Mouse (Mus musculus) embryo, embryonic 10 days (tissue): ENCODE measurements at regions not wholly inside any gene's neighbourhood (a gene's known extent, or its start where the extent isn't known, plus 50 kb on each side); places are given as distances from the start of the nearest gene placed in this dataset.

Experiments used
- DNase-seq: peaks from one replicate; pipeline ENCODE4 v3.0.0-alpha.2; 2015; ENCODE audit warnings: low spot score

DNA sequence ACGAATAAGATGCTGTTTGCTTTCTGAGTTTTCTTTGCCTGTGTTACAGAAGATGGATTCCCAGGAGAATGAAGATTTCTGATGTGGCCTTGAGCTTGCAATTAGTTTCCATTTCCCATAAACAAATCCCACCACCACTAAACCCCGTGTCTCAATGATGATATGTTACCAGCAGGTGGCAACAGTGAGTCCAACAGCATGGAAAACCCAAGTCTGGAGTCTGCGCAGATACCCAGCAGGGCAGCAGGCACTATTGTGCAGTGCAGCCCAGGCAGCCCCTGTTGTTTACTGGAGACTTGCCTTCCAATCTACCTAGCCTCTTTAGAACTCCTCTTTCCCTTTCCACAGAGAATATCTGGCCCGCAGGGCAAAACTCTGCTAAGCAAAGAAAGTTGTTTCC lies 62.7 kb downstream of the Bmp2 start:
- peak; percentile 86 for DNase-seq

DNA sequence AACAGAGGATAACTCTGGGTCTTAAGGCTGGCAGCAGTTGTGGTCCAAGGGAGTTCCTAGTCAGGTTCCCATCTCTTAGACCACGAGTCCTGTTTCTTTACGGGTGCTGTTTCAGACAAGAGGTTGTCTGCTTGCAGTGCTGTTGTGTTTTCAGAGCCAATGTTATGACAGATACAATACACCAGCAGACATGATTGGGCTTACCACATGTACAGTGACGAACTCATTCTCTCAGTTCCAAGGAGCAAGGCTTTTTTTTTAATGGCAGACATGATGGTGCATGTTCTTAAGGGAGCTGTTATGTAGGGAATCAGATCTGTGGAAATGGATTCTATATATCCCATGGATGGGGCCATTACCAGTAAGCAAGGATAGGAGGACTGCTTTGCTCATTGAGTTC lies 63.3 kb downstream of the Bmp2 start:
- no peak for DNase-seq

DNA sequence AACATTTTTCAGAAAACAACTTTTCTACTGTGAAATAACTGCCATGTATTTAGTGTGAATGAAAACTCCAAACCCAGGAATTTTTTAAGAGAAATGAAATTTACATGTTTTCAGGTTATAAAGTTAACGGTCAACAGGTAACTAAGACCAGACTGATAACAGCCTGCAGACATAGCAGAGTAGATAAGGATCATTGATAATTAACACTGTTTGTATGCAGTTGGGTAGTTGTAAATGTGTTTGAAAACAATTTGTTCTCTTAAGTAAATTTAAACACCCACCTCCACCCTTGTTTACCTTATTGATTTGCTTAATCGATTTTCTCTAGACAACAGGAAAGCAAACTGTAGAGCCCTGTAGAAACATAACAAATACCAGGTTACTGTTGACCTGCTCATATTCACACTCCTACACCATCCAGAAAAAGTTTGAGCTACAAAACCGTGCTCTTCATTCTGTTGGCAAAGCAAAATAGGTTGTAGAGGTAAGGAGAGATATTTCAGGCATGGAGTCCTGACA lies 65.4 kb downstream of the Bmp2 start:
- no peak for DNase-seq

DNA sequence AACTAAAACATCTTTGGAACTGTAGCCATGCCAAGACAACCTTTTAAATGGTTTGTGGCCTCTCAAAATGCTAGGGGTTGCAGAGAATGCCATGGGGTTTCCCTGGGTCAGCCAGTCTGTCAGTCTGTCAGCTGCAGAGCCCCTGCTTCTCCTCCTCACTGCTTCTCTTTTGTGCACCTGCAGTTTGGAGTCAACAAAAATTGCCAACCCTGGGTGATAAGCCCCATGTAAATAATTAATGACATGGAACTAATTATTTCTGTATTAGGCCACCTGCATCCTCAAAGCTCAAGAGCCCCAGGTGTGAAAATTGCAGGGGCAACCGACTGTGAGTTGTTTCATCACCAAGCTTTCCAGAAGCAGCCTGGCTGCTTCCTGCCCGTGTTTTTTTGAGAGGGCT lies 70.6 kb downstream of the Bmp2 start:
- no peak for DNase-seq

DNA sequence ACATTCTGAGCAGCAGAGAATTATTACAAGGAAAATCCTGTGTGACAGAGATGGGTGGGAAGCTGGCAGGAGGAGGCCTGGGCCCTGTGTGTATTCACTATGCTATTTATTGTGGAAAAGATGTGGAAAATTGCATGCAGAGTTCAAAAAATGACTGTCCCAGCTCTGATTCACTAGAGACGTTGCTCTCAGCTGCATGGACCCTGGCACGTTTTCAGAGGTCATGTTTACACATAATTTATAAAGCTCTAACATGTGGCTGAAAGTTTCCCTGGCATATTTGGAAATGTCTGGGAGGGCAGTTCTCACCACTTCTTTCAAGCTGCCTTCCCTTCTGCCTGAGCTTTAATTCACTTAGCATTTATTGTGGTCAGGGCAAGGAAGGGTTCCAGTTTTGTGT lies 73.6 kb downstream of the Bmp2 start:
- no peak for DNase-seq

DNA sequence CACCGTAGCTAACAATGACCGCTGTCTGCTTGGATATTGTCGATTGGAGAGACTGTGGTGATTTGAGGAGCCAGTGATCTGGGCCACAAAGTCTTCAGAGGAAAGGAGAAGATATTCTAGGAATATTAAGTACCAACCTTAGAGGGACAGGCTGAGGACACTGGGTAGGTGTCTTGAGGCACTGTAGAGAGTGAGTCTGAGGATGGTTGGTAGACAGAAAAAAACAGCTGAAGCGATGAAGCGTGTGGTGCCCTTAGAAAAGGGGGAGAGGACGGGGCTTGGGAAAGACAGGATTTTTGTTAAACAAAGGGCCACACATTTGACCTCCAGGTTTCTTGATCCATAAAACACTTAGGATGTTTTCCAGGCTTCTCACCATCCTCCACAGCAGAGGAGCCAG lies 76.9 kb downstream of the Bmp2 start:
- no peak for DNase-seq

DNA sequence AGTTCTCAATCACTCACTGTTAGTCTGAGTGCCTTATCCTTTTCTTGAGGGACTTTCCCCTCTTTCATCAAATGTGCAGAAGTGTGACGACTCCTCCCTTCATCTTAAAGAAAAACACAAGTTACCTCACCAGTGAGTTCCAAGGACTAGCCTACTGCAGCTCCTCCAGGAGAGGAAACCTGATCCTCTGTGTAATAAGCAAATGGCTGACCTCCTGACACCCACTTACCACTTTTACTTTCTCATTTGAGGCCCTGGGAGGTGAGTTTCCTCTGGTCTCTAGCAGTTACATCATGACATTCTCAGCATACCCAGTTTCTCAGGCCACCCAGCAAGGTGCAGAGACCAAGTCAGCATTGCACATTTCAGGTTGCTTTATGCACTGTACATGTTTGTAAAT lies 83.5 kb downstream of the Bmp2 start:
- peak; percentile 79 for DNase-seq

DNA sequence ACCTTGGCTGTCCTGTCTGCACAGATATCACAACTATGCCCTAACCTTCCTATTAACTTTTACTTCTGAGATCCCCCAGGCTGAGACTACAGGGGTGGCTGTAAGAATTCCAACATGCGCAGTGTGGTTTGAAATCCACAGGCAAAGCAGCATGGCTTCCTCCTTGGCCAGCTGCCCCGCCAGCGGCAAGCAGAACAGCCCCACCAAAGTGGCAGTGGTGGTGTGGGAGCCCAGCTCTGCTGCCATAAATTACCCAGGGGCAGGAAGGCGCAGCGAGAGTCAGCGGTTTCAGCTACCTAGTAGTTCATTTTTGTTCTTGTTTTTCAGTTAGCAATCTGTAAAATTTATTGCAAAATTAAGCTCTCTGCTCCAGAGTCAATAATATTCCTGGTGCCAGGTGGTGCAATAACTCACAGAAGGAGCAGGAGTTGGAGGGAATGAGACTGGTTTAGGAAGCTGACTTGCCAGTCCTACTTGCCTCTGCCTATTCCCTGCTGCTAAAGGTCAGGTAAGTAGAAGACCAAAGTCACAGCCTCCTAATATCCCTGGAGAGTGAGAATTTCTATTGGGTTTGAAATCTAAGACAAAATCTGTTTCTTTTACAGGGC lies 98.0 kb downstream of the Bmp2 start:
- DNase-seq = no peak

DNA sequence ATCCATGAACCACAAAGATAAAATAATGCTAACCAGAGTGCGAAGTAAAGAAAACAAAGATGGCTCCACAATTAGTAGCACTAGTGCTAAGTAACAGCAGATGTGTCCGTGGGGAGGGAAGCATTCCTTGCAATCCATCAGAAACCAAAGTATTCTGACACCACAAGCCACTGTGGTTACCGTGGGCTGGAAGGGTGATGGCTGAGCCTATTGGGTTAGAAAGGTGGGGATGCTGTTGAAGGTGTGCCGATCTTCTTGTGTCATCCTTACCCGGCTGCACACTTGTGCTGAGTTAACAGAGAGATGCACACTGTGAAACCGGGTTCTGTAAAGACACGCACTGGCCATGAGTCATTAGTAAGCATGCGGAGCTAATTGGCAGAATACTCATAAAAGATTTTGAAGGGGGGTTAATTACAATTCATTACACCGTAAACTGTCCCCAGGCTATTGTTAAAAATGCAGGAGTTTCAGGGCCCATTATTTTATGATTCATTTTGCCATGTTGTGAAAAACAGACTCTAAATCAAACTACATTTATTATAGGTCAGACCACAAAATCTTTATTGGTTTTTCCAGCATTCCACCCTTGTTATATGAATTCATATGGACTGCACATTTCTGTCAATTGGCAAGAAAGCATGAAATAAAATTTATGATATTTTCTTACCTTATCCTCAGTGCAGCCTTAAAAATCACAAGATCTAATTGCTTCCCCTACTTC lies 114.5 kb downstream of the Bmp2 start:
- peak; percentile 7 for DNase-seq

DNA sequence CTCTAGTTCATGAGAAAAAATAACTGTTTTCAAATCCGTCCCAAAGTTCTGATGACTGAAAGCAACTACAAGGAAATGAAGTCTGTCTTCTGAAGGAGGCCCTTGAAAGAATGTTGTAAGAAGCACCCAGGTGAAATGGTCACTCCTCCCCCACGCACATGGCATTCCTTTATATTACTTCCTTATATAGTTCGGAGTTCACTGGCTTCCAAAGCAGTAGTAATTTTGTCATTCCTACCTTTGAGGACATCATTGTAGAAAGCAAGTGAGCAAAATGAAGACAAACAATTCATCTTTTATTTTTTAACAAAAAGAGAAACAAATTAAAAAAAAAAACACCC lies 115.1 kb downstream of the Bmp2 start:
- no peak for DNase-seq

DNA sequence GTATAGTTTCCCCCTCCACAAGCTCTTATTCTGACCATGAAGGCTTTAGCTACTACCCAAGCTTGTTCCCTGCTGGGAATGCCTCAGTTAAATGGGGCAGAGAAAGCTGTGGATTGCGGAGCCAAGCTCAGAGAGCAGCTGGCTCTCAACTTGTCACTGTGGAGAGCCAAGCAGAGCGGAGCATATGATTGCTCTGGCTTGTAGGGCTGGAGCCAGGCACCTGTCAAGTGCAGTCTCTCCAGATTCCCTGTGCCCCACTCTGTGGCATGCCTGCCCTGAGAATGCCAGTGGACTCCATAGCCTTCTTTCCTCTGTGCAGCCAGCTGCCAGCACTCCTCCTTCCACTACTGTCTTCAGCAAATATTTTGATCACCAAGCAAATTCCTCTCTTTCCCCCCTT lies 117.9 kb downstream of the Bmp2 start:
- DNase-seq = no peak

DNA sequence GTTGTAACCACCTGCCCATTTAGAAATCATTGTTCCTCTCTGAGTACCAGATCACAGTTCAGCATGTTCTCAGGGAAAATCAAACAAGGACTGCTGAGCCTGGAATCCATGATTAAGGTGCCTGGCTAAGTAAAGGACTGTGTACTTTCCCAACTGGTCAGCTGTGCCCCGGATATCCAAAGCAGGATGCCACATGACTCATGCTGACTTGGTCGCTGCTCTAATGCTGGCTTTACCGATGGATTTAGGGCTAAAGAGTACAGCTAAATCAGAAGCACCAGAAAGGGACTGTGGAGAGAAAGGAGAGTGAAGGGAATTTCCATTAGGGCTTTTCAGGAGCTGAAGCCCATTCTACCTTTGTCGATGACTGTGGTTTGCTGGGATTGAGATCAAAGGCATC lies 119.6 kb downstream of the Bmp2 start:
- no peak for DNase-seq

DNA sequence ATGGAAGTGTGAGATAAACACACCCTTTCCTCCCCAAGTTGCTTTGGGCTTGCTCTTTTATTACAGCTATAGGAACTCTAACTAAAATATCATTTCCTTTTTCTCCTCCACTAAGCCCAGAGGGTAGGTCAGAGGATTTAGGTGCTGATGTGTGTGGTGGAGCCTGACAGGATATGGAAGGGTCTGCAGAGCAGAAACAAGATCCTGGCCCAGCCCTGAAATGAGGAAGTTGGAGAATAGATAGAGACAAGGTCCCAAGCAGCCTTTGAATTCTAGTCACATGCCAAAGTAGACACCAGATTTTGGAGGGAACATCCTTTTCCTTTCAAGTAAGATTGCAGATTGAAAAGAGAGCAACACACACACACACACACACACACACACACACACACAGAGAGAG lies 132.4 kb downstream of the Bmp2 start:
- no peak for DNase-seq

DNA sequence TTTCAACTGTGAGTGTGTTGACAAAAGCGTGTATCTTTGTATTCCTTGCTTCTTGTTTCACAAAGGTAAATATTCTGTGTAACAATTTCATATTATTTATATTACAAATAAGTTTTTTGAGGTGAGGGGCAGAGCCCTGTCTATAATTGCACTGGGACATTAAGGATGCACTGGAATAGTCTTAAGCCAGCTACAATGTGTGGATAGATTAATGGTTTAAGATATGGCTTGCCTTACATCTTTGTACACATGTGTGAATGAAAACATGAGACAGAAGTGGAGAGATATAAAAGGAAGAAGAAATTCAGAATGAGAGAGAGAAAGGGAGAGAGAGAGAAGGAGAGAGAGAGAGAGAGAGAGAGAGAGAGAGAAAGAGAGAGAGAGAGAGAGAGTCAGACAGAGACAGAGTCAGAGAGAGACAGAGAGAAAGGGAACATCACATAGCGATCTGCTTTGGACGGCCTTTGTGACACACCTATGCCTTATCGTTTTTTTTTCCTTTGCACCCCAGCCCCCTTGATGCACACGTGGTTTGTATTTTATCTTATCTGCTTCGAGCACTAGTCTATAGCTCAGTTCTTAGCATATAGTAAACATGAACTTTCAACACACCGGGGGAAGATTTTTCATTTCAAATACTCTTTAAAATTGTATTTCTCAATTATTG lies 136.3 kb downstream of the Bmp2 start:
- DNase-seq = no peak

DNA sequence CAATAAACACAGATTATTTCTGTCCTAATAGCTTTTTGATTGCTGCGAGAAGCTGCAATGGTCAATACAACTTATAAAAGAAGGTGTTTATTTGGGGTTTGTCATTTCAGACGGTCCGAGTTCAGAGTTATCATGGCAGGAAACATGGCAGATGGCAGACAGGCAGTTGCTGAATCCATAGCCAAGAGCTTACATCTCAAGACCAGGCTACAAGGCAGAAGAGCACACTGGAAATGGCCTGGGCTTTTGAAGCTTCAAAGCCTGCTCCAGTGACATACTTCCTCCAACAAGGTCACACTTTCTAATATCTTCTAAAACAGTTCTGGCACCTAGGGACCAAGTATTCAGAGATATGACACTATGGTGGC lies 136.8 kb downstream of the Bmp2 start:
- no peak for DNase-seq

DNA sequence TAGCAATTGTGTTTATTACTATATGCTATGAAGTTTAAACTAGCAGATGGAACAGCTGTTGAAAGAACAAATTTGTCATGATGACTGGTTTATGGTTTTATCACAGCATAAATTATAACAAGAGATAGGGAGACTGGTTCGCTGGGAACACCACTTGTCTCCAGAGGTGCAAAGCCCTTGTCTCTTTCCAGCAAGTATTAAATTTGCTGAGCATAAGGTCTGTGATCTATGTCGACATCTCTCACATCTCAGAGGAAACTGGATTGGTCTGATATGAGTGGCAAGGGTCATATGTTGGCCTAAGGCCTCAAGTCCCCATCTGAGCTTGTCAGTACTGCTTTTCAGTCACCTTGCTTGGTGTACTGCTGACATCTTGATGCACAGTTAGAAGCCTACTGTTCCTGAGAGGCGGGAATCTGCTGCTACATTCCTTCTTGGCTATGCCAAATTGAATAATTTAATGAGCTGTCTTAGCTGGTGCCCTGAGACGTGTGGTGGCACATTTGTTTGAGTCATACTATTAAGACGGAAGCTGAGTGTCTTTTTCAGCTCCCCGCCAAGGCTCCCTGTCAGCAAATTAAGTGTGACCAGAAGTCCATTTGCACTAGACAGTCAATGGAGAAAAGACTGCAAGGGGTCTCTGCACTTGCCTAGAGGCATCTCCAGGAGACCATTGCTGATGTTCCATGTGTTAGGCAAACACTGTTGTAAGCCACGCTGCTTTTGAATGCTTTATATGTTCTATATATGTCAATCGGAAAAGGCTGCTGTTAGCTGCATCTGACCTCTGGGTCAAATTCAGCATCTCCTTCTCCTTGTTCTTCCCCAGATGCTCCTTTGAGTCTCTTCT lies 157.0 kb downstream of the Bmp2 start:
- DNase-seq = no peak

DNA sequence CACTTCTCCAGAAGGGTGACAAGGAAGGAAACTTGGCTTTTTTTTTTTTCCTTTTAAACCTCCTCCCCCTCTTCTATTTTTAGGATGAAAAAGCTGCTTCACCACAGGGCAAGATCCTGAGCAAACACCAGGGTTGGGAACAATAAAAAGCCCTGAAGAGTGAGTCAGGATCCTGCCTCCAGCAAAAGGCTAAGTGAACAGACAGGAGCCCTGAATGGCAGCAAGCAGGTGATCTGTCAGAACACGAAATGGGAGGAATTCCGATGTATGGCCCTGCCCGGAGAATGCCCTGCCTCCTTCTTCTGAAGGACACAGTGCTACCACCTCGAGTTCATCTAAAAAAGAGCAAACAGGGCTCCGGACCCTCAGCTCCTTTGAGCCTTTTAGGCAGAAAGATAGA lies 164.3 kb downstream of the Bmp2 start:
- peak; percentile 4 for DNase-seq

DNA sequence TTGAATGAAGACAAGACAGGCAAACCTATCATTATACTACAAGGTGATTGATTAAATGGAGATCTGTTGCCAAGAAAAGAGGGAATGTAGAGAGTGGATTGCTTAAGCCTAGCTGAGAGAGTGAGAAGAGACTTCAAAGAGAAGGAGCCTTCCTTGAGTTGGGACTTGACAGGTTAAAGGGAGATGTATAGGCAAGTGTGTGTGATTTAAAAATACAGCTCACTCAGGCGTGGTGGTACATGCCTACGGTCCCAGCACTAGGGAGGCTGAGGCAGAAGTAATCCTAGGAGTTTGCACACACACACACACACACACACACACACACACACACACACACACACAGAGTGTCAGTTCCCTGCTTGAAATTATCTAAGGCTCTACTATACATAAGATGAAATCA lies 165.1 kb downstream of the Bmp2 start:
- DNase-seq = no peak

DNA sequence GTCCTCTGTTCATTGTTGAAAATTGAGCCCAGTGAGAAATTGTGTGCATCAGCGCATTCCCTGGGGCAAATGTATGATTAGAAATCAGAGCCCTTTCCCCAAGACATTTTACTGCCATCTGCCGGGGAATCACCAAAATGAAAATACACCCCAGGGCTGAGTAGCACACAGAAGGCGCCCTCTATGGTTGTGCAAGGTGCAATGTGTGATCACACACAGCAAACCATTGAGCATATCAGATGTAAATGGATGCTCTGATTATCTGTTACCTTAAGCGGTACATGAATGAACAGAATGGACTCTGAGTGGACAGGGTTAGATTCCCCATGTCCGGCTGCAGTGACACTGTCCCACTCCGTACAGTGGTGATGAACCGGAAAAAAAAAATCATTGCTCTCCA lies 172.4 kb downstream of the Bmp2 start:
- DNase-seq = peak; percentile 6

DNA sequence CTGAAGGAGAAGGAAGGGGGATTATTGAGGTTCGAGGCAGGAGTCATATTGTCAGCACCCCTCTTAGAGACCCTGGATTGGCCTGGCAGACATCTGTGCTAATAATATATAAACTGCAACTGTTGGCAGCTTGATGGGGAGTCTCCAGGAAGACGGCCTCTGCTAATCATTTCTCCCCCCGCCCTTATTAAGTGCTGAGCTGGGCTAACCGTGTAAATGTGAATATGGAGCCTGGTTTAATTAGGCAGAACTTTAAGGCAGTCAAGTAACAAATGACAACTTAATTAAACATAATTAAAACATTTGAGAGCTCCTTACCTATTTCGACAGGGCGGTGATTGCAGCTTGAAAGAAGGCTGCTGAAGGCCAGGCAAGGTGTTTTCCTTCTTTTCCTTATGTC lies 172.8 kb downstream of the Bmp2 start:
- no peak for DNase-seq

DNA sequence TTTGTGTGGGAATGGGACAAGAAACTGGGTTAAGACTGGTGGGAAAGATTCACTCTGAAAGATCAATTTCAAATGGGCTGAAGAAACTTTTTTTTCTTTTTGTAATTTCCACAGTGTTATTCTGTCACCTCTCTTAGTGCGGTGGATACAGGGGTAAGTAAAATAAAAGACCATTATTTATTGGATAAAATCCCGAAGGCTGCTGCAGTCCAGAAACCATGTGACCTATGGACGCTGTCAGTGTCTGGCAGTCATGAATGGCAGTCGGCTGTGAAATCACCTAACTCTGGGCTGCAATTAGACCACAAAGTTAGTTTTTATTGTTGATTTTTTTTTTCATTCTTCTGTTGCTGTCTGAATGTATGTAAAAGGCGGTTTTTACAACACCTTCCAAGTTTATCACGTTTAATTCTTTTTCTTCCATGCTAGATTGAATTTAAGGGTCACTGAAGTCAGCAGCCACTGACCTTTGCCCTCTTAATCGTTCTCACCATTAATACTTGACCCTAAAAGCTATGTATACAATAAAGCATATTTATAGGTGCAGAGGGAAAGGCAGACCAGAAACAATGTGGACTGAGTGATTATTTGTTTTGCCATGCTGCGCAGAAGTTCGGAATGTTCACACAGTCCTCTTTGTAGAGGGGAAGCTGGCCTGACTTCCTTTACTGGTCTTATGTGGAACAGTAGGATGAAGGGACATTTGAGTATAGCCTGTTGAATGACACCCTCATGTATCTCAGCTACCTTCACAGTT lies 182.7 kb downstream of the Bmp2 start:
- peak; percentile 38 for DNase-seq

DNA sequence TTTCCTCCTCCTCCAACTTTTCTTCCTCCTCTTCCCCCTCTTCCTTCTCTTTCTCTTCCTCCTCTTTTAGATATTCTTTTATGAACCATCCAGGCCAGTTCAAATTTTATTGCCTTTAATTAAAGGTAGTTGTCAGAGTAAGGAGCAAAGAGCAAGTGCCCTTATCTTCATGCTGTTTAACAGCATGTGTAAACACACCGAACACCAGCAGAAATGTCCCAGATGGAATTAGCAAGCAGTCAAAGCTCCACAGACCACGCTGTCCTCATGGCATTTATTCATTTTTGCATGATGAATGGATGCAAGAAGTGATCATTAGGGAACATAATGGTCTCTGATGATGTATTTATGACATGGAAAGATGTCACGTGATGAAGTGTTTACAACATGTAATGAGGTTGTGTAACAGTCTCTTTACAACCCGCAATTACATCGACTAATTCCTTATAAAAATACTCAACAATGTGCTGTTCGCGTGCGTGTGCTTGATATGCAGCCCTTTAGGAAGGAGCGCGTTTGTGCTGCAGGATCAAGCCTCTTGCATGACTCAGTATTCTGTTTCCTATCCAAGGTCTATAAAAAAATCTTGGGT lies 187.0 kb downstream of the Bmp2 start:
- no peak for DNase-seq
